Mouse (Mus musculus) G1E (cell line): Measurements from ENCODE around the gene Ablim1.

ENCODE experiments used
- CTCF ChIP-seq: IDR thresholded peaks from 2 replicates; pipeline ENCODE4 v1.5.1; 2012; ENCODE audit warnings: low read depth, low read length, inconsistent platforms, mixed read lengths
- GATA1 ChIP-seq: IDR thresholded peaks from 2 replicates; pipeline ENCODE4 v1.6.1; 2012; ENCODE audit warnings: borderline replicate concordance, low read length, inconsistent platforms, mixed read lengths
- GATA2 ChIP-seq: IDR thresholded peaks from 2 replicates; pipeline ENCODE4 v1.6.1; 2012; ENCODE audit warnings: low read depth, low read length, inconsistent platforms, borderline replicate concordance
- POLR2AphosphoS5 ChIP-seq: IDR thresholded peaks from 2 replicates; pipeline ENCODE4 v1.6.1; 2012; ENCODE audit warnings: low read depth, low read length, inconsistent platforms; ENCODE audit not compliant: insufficient replicate concordance
- TAL1 ChIP-seq: conservative IDR thresholded peaks from 2 replicates; pipeline ENCODE4 v1.6.1; 2012; ENCODE audit warnings: low read depth, low read length, inconsistent platforms, mixed read lengths

DNA sequence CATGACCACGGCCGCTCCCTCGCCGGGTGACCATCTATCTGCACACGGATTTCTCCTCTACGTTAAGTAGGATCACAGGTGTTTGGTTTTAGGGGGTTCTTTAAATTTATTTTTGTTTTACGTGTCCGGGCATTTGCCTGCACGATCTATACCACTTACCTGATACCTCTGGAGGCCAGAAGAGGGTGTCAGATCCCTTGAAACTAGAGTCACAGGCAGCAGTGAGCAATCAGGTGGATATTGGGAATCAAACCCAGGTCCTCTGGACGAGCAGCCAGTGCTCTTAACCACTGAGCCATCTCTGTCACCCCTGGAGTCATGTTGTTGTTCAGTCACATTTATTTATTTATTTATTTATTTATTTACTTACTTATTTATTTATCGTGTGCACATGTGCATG is 15.6 kb upstream of the Ablim1 start:
- TF ChIP-seq CTCF: no peak
- TF ChIP-seq GATA2: no peak
- TF ChIP-seq POLR2AphosphoS5: no peak
- TF ChIP-seq GATA1: no peak
- TF ChIP-seq TAL1: no peak
